Mouse (Mus musculus) adrenal gland (tissue): ENCODE results near the gene Etfb.
"Not testable (repeated sequence)": the region's sequence is repeated elsewhere in the genome, so short reads cannot be mapped to it uniquely, and the experiment has no call there.

ENCODE experiments used
- intact Hi-C: fragments of 180-260 bp; cut with DNase I; formaldehyde crosslinking; loops from one replicate; pipeline ENCODE4 v1.15.1; 2025
- long read RNA-seq, 2 experiments: library from polyadenylated mRNA; unstranded; transcript quantifications; one replicate each; pipeline ENCODE4 v2.0.0; 2020; ENCODE audit warnings: borderline replicate concordance in 1 of 2; ENCODE audit not compliant: insufficient replicate concordance in 1 of 2

Etfb gene
- long read RNA-seq, experiment 1, transcript Etfb-205 (5 exons, 551 nt): minor isoform, 15 of 195 reads
- long read RNA-seq, experiment 1, transcript Etfb-201 (6 exons, 893 nt): major isoform, 171 of 195 reads
- long read RNA-seq, experiment 1, partial matches to known transcripts: 5 of 195 reads
- long read RNA-seq, experiment 1, other reads (novel, unspliced or antisense): 4 of 195 reads
- long read RNA-seq, experiment 2, transcript Etfb-201 (6 exons, 893 nt): major isoform, 298 of 342 reads
- long read RNA-seq, experiment 2, transcript Etfb-205 (5 exons, 551 nt): minor isoform, 30 of 342 reads
- long read RNA-seq, experiment 2, partial matches to known transcripts: 5 of 342 reads
- long read RNA-seq, experiment 2, other reads (novel, unspliced or antisense): 9 of 342 reads

DNA sequence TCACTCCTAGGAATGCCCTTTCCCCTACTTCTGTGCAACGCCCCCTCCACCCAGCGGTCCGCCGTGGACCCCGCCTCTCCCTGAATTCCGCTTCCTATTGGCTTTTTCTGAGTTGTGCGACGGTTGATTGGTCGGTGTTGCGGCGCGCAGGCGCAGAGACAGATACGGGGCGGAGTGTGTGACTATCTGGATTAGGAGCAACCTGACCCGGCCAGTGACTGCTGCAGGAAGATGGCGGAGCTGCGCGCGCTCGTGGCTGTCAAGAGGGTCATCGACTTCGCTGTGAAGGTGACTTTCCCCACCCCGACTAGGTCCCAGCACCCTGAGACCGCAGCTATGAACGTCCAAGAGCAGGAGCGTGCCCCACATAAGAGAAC lies at the start of gene Etfb, which contains the start of gene Gm45233:
Etfb (plus strand) TSS at position 167 of the 377 bp plus-strand sequence.
Gm45233 (plus strand) TSS at position 212 of the 377 bp plus-strand sequence.
- intact Hi-C loops: loop anchor here (5.0 to 10.0 kb wide), 2 partner anchors 133 to 139 kb away; partner anchors contain the start of gene Zfp719

DNA sequence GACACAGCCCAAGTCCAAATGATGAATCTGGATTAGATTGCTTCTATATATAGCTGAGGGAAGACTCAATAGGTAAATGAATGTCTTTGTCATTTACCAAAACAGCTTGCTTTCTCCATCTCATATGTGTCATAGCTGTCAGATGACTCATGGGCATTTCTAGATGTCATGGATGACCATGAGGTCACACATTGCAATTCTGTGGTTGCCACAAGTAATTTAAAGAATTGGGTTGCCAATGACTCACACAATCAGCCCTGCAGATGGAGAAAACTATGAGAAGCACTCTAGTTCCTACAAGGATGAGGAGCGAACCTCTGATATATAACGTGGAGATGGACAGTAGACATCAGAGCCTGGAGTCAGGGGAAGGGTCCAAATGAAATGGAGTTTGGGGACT lies 44.4 kb upstream of the Etfb start:
- intact Hi-C loops: no loop called here

DNA sequence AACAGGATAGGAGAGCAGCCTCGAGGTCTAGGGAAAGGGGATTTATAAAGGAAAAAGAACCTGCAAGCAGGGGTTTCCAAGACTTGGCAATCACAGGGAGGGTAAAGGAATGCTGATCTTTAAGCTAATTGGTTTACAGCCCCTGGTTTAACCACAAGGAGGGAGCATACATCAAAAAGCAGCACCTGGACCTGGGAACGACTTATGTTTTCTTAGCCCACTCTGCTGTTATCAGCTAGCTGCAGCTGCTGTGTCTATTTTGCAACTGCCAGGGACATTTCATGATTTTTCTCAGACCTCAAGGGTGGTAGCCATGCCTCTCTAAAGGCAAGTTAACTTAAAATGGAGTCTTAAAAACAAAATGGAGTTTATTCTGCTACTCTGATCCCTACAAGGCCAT lies 41.2 kb upstream of the Etfb start:
- intact Hi-C loops: no loop called here

GRCm38 (mm10) chr7:43407573-43407972 lies 36.3 kb upstream of the Etfb start:
- intact Hi-C loops: no loop called here

- intact Hi-C loops: no loop called here
Measured at GRCm38 (mm10) chr7:43408131-43408553, 35.7 kb upstream of the Etfb start, which contains the start of gene Siglecg. Gene Siglecg, plus strand, starts transcription at chr7:43408204.

- intact Hi-C loops: no loop called here
Measured at GRCm38 (mm10) chr7:43409084-43409483, 34.8 kb upstream of the Etfb start.

DNA sequence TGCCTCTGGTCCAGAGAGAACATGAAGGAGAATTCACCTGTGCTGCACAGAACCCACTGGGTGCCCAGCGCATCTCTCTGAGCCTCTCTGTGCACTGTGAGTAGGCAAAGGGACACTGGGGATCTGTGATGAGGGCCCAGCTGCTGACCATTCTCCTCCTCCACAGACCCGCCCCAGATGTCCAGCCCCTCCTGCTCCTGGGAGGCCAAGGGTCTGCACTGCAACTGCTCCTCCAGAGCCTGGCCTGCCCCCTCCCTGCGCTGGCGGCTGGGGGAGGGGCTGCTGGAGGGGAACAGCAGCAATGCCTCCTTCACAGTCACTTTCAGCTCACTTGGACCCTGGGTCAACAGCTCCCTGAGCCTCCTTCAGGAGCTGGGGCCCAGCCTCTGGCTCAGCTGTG lies 32.2 kb upstream of the Etfb start:
- intact Hi-C loops: not testable (repeated sequence)

DNA sequence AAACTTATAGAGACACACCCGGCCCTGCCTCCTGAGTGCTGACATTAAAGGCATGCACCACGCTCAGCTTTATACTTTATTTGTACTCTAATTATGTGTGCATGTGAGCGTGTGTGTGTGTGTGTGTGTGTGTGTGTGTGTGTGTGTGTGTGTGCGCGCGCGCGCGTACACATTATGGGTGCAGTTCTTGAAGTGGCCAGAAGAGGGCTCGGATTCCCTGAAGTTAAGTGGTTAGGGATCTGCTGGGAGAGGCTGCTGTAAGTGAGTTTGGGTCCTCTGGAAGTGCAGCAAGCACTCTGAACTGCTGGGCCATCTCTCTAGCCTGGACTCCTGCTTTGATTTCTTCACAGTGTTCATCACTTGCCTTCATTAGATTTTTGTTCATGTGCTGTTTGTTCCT lies 26.6 kb upstream of the Etfb start:
- intact Hi-C loops: no loop called here

DNA sequence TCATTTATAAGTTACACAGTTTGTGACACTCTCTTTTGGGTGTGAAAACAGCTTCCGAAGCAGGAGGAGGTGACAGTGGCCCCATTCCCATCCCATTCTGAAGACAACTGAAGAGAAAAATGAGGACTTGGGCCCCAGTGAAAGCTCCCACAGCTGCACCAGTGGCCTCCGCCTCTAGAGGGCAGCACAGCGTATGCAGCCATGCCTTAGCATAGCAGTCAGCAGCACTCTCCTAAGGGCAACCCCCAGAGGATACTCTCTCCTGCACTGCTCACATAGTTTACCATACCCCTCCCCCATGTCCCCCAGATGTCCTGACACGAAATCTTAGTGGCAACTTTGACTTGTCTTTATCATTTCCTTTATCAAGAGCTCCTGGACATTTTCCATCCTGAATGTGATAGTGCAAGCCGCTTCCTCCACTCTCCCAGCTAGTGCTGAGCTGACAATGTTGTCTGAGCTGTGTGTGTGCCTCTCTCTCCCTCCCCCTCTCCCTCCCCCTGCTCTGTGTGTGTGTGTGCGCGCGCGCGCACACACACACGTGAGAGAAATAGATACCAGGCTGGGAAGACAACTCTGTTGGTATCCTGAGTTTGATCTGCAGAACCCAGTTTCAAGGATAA lies 20.8 kb upstream of the Etfb start:
- intact Hi-C loops: loop anchor here (2.0 kb wide), 1 partner anchor 44 kb away; no protein-coding TSS in a partner anchor

DNA sequence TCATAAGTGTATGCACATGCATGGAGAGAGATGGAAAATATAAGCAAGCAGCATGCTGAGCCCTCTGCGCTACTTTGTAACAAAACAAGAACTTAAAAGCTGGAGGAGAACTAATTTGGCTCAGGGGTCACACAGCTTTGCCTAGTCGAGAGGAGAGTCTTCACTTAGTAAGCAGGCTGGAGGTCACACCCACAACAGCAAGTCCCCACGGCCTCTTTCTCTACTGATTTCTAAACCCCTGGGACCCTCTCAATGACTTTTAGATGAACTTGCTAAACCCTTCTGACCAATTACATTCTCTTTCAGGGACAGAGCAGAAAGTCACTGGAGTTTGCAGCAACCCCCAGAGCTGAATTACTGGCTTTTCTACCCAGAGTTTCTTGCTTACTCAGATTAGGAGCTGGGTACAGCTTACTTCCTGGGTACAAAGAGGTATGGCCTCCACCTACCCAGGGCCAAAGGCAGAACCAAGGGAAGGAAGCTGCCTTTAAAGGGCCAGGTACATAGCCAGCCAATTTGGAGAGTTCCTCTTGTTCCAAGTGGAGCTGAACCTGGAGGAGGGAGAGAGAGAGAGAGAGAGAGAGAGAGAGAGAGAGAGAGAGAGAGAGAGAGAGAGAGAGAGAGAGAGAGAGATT lies 19.8 kb upstream of the Etfb start:
- intact Hi-C loops: loop anchor here (2.0 kb wide), 1 partner anchor 43 kb away; no protein-coding TSS in a partner anchor

- intact Hi-C loops: no loop called here
Measured at GRCm38 (mm10) chr7:43427406-43427805, 16.5 kb upstream of the Etfb start, which contains the start of gene Lim2. Gene Lim2, plus strand, starts transcription at chr7:43427670.

- intact Hi-C loops: no loop called here
Measured at GRCm38 (mm10) chr7:43429500-43429899, 14.4 kb upstream of the Etfb start.

DNA sequence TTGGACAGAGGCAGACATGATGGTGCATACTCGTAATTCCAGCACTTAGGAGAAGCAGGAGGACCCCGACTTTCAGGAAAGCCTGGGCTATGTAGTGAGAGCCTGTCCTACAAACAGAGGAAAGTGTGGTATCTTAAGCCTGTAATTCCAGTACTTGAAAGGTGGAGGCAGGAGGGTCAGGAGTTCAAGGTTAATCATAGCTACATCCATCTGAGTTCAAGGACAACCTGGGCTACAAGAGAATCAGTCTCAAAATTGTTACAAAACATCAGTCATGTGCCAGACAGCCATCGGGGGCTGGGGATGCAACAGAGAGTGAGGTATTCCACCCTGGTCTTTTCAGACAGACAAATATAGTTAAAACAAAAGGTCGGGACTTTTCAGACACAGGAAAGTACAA lies 11.0 kb upstream of the Etfb start:
- intact Hi-C loops: no loop called here

- intact Hi-C loops: no loop called here
Measured at GRCm38 (mm10) chr7:43434676-43435075, 9.2 kb upstream of the Etfb start.

DNA sequence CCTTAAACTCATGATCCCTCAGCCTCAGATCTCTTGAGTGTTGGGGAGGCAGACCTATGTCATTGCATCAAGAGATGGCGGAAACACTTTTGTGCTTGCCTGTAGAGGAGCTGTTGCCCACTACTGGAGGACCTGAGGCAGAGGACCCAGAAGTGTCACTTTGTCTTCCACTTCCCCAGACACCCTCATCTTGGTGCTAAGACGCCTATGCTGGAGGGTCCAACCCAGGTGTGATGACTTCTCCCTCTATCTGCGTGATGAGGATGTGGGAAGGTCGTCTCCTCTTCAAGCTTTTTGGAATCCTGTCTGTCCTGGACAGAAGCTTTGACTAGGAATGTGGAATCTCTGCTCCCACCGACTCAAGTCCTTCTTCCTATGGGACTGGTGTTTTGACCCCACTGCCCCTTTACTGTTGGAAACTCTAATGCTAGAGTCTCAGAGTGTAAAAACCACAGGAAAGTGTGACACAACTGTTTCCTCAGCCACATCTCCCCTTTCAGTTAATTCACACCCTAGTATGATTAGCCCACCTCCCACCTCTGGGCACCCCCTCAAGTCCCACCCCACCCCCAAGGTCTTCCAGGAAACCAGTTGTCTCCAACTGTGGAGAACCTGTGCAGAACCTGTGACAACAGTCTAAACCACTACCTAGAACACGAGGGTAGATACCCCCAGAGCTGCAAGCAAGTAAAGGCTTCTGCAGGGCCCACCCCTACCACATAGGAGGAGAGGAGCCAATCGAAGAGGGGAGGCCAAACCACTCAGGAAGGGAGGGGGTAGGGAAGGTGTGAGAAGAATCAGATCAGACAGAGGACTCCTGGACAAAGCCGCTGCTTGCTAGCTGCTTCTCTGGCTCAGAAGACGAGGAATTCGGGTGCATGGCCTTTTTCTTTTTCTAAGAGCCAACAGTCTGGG lies 7.3 kb upstream of the Etfb start, which contains the start of gene Nkg7:
Nkg7 (plus strand) TSS at position 733 of the 915 bp plus-strand sequence.
- intact Hi-C loops: no loop called here

- intact Hi-C loops: no loop called here
Measured at GRCm38 (mm10) chr7:43438611-43439010, 5.3 kb upstream of the Etfb start.

GRCm38 (mm10) chr7:43440482-43440881 lies 3.4 kb upstream of the Etfb start, which contains the start of gene Cldnd2:
Gene Cldnd2, plus strand, starts transcription at chr7:43440782.
- intact Hi-C loops: loop anchor here (5.0 to 10.0 kb wide), 2 partner anchors 136 to 137 kb away; partner anchors contain the start of gene Zfp719

DNA sequence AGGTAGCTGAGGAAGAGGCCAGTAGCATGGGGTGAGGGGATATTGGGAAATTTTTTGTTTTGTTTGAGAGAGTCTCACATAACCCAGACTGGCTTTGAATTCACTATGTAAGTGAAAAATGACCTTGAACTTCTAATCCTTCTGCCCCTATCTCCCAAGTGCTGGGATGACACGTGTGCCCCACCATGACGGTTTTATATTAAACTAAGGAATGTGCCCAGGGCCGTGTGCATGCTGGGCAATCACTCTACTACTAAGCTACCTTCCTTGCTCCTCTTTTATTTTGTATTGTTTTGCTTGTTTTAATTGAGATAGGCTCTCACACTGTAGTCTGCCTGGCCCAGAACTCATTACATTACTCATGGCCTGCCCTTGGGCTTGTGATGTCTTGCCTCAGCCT lies 2.8 kb upstream of the Etfb start:
- intact Hi-C loops: loop anchor here (5.0 to 10.0 kb wide), 2 partner anchors 136 kb away; partner anchors contain the start of gene Zfp719

- intact Hi-C loops: loop anchor here (5.0 to 10.0 kb wide), 2 partner anchors 135 to 138 kb away; partner anchors contain the start of gene Zfp719
Measured at GRCm38 (mm10) chr7:43442684-43443083, 1.2 kb upstream of the Etfb start.
